Comparison of ENCODE assay signal across 15 mouse cellular contexts in the genomic region with DNA sequence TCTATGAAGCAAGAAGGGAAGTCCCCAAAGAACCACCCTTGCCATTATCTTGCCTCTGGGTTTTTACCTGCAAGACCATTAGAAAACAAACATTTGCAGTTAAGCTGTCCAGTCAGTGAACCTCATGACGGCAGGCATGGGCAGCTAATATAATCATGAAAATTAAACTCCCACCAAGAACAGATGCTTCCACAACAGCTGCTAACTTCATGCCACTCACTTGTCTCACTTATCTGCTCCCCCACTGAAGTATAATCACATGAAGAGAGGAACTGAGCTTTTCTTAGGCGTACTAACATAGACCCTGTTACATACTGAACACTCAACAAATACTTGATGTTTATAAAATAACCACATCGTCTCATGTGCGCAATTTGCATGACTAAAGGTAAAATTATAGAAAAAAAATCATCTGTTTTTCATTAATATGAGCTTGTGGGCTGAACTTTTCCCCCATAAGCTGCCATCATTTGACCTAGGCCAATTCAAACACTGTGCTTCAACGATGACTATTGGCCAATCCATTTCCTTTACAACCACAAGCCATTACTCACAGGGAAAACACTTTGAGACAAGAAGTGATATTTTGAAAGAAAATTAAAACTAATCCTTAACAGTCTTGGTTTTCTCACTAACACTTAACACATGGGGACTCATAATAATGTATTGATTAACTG.
"Had no signal": no experiment of that assay in that cellular context is flagged by ENCODE, and none has a peak within 500 bp of the region (broad histone marks: within the 10 kb centered on the region; RNA-seq: fewer than 3 reads in every experiment).

No protein-coding gene starts in this region.

- ATAC-seq: liver, embryonic 12.5 days; midbrain, embryonic 13.5 days; midbrain, embryonic 16.5 days had no signal

- DNase-seq: kidney, adult 9 months; kidney, postnatal 14 days; kidney, postnatal 4 days; liver; lung, adult 18-20 months; lung, postnatal 10 days; lung, postnatal 36 days; right cerebral cortex, adult 18-20 months; right cerebral cortex, postnatal 14 days; right cerebral cortex, postnatal 4 days; thymus, adult 2 months; thymus, postnatal 14 days had no signal
